16 mouse cellular contexts compared by ENCODE assay signal in genomic region chr2:26663112-26663511, GRCm38 (mm10). TPM values are rescaled to one million over a fixed set of nuclear protein-coding genes. Genes with fewer than 3 reads are reported as not detected.
"Had no signal": no experiment of that assay in that cellular context is flagged by ENCODE, and none has a peak within 500 bp of the region (broad histone marks: within the 10 kb centered on the region; RNA-seq: fewer than 3 reads in every experiment).

No protein-coding gene starts in this region.

- H3K36me3 ChIP-seq: limb, embryonic 15.5 days; liver, embryonic 13.5 days; midbrain, embryonic 12.5 days had no signal

- H3K4me3 ChIP-seq: limb, embryonic 15.5 days; liver, embryonic 13.5 days; midbrain, embryonic 12.5 days had no signal

- DNase-seq: layer of hippocampus, adult 9-11 months; liver, embryonic 13.5 days had no signal

- H3K4me2 ChIP-seq: limb, embryonic 15.5 days; liver, embryonic 13.5 days; midbrain, embryonic 12.5 days had no signal

- H3K4me1 ChIP-seq: liver, embryonic 13.5 days; midbrain, embryonic 12.5 days had no signal

- H3K9ac ChIP-seq: limb, embryonic 15.5 days; liver, embryonic 13.5 days; midbrain, embryonic 12.5 days had no signal

- H3K9me3 ChIP-seq: limb, embryonic 15.5 days; liver, embryonic 13.5 days; midbrain, embryonic 12.5 days had no signal

- H3K27ac ChIP-seq: kidney, postnatal 0 days; limb, embryonic 15.5 days; liver, embryonic 13.5 days; midbrain, embryonic 12.5 days; stomach, postnatal 0 days had no signal

- ATAC-seq: intestine, postnatal 0 days; midbrain, embryonic 16.5 days had no signal

RNA-seq across cellular contexts. Expression of gene Lcn4, which starts 8.0 kb away (rescaled TPM):
- total RNA-seq: layer of hippocampus, adult 18-20 months; layer of hippocampus, postnatal 36 days; left cerebral cortex, adult 8-10 months; left cerebral cortex, postnatal 25 days had no signal
- polyA plus RNA-seq: intestine, postnatal 0 days; kidney, postnatal 0 days; limb, embryonic 11.5 days; limb, embryonic 15.5 days; liver, embryonic 13.5 days; lung, embryonic 16.5 days; midbrain, embryonic 12.5 days; midbrain, embryonic 16.5 days; neural tube, embryonic 11.5 days; stomach, postnatal 0 days had no signal

RNA-seq across cellular contexts. Expression of gene Fam69b, which starts 34.9 kb away (rescaled TPM):
- total RNA-seq: neutrophil, adult 5-6 weeks had no signal
